8 mouse cellular contexts compared by ENCODE assay signal in genomic region chr19:9938824-9939303, GRCm38 (mm10). TPM values are rescaled to one million over a fixed set of nuclear protein-coding genes. Genes with fewer than 3 reads are reported as not detected.
DNase-seq lines count a peak whose midpoint lies in the region; ATAC-seq and TF ChIP-seq lines count a peak whose summit lies in the region.

No protein-coding gene starts in this region.

- no peak overlapping the region for H3K4me3 ChIP-seq in olfactory bulb, adult 2 months (ENCODE audit: insufficient read depth, low read depth, low read length)

- peak overlapping the region; percentile 17; the same call in 1 of the 2 replicates for H3K27ac ChIP-seq in olfactory bulb, adult 2 months (ENCODE audit: insufficient read depth, low read depth, low read length)

- no peak for TF ChIP-seq CTCF in olfactory bulb, adult 2 months (IDR thresholded peaks at IDR 0.05; ENCODE audit: insufficient read depth, low read depth, low read length)

- 64% methylated on average over 13 of the region's 13 CpGs for WGBS in olfactory bulb, adult 2 months

- peaks cover 4% of the 10 kb centered on the region; the same call in 1 of the 2 replicates for H3K4me1 ChIP-seq in olfactory bulb, adult 2 months (ENCODE audit: control insufficient read depth, insufficient read depth, low read length)

- DNase-seq in adrenal gland, adult (ENCODE audit: inconsistent age in 2 of 2, low spot score in 1 of 2) = peak; percentile 88 to 93
- DNase-seq in adrenal gland, postnatal 4 days (ENCODE audit: low spot score in 2 of 2) = no peak
- DNase-seq in brain, adult 2 months (ENCODE audit: low read depth, low spot score) = peak; percentile 67
- no peak for DNase-seq in cerebellum, postnatal 25 days
- DNase-seq in urinary bladder, postnatal 10 days (ENCODE audit: low spot score) = no peak
- DNase-seq in kidney, postnatal 14 days = no peak

- no peak for TF ChIP-seq POLR2A in olfactory bulb, adult 2 months (IDR thresholded peaks at IDR 0.05; ENCODE audit: insufficient read depth, low read depth, low read length)

- ATAC-seq in hematopoietic stem cell, adult 5-6 weeks (replicated peaks in 1 of 2; ENCODE audit: insufficient read depth in 1 of 2, low FRiP score in 2 of 2, low TSS enrichment in 1 of 2, low read depth in 1 of 2, poor library complexity in 2 of 2, severe bottlenecking in 2 of 2) = peak; percentile 75 to 84

RNA-seq across cellular contexts. Expression of gene Incenp, which starts 39.5 kb away (rescaled TPM):
- 10 to 100 TPM; 69.3 to 69.9 TPM for total RNA-seq in adrenal gland, postnatal 4 days (2021)
- 70.4 and 76.6 TPM in 2 replicates for total RNA-seq in hematopoietic stem cell, adult 5-6 weeks (2017)
- polyA plus RNA-seq in olfactory bulb, adult 2 months (2012; ENCODE audit: insufficient read depth, insufficient read length, low replicate concordance, missing spikeins) = not detected in 2 replicates

RNA-seq across cellular contexts. Expression of gene Fth1, which starts 41.5 kb away (rescaled TPM):
- total RNA-seq in adrenal gland, postnatal 4 days (2021) = 1,000 to 10,000 TPM; 1,555 to 1,573 TPM
- 535 and 658 TPM in 2 replicates for total RNA-seq in hematopoietic stem cell, adult 5-6 weeks (2017)
- 1,416 TPM in 1 of 2 replicates, not detected in the other for polyA plus RNA-seq in olfactory bulb, adult 2 months (2012; ENCODE audit: insufficient read depth, insufficient read length, low replicate concordance, missing spikeins)

Comparison
In these comparisons a context has a peak if more than half of its experiments do, and no peak if none do; other contexts are left out.
1. DNase-seq: peak in adrenal gland, adult (2 of 2) and brain, adult 2 months (single experiment); none in adrenal gland, postnatal 4 days (0 of 2), cerebellum, postnatal 25 days (0 of 2), urinary bladder, postnatal 10 days (single experiment) and kidney, postnatal 14 days (single experiment).